Mouse (Mus musculus): ENCODE data around the gene Ccdc97. TPM values are rescaled to one million over a fixed set of nuclear protein-coding genes. Genes with fewer than 3 reads are reported as not detected.

Ccdc97 gene
- 43.5 TPM for polyA plus RNA-seq (2017; shearing (Covaris generic))

GRCm38 (mm10) chr7:25718788-25719417 is at the start of gene Ccdc97:
Gene Ccdc97 (minus strand): TSS chr7:25719088.

GRCm38 (mm10) chr7:25754738-25755467 is 36.0 kb upstream of the Ccdc97 start, which contains the start of gene Hnrnpul1:
Gene Hnrnpul1 (minus strand): TSS chr7:25754757.

GRCm38 (mm10) chr7:25686680-25687531 is 32.0 kb downstream of the Ccdc97 start, which contains the start of gene Tgfb1:
Gene Tgfb1 (plus strand): TSS chr7:25687002.

GRCm38 (mm10) chr7:25680514-25681258 is 38.2 kb downstream of the Ccdc97 start, which contains the start of gene B9d2:
Gene B9d2 (plus strand): TSS chr7:25680780.

DNA sequence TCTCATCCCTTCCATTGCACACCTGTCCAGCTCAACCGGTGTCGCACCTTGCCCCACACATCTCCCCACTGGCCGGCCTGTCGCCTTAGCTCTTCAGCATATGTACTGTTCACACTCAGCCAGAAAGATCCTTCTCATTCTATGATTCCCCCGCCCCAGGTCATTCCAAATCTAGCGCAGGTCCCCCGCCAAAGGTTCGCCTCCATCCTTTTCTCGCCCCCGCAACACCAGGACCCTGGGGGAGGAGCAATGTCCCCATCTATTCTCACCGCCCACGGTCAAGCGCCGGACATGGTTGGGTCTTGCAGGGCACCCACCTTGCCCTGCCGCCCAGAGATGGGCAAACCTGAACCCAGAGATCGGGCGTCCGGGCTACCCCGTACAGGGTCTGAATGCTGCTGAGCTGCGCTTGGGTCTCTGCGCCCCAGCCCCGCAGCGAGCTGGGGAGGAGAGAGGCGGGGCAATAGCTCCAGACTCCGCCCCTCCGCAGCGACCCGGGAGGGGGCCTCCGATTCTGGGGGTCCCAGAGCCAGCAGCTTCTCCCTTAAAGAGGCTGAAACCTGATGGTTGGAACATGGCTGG is 44.1 kb downstream of the Ccdc97 start, which contains the start of gene Tmem91:
Gene Tmem91 (minus strand): TSS at position 448 of the 582 bp plus-strand sequence.

Other genes starting within 250 kb of the Ccdc97 start
- 0.18 TPM for gene Ceacam1, start 241.5 kb downstream of the Ccdc97 start, polyA plus RNA-seq (2017; shearing (Covaris generic))
- gene Ceacam2, start 179.2 kb downstream of the Ccdc97 start, polyA plus RNA-seq (2017; shearing (Covaris generic)), result not detected
- not detected for gene Erich4, start 103.2 kb downstream of the Ccdc97 start, polyA plus RNA-seq (2017; shearing (Covaris generic))
- 63.1 TPM for gene Dmac2, start 99.7 kb downstream of the Ccdc97 start, polyA plus RNA-seq (2017; shearing (Covaris generic))
- 0.30 TPM for gene B3gnt8, start 92.4 kb downstream of the Ccdc97 start, polyA plus RNA-seq (2017; shearing (Covaris generic))
- 40.9 TPM for gene Bckdha, start 60.1 kb downstream of the Ccdc97 start, polyA plus RNA-seq (2017; shearing (Covaris generic))
- 49.3 TPM for gene Exosc5, start 59.9 kb downstream of the Ccdc97 start, polyA plus RNA-seq (2017; shearing (Covaris generic))
- 1.3 TPM for gene Tmem91, start 43.9 kb downstream of the Ccdc97 start, polyA plus RNA-seq (2017; shearing (Covaris generic))
- gene B9d2, start 38.3 kb downstream of the Ccdc97 start, polyA plus RNA-seq (2017; shearing (Covaris generic)), result 62.5 TPM
- 113 TPM for gene Tgfb1, start 32.1 kb downstream of the Ccdc97 start, polyA plus RNA-seq (2017; shearing (Covaris generic))
- gene Hnrnpul1, start 35.7 kb upstream of the Ccdc97 start, polyA plus RNA-seq (2017; shearing (Covaris generic)), result 68.6 TPM
- gene Axl, start 69.6 kb upstream of the Ccdc97 start, polyA plus RNA-seq (2017; shearing (Covaris generic)), result 5.8 TPM
- gene Cyp2s1, start 97.8 kb upstream of the Ccdc97 start, polyA plus RNA-seq (2017; shearing (Covaris generic)), result 9.5 TPM
- not detected for gene Cyp2b10, start 178.5 kb upstream of the Ccdc97 start, polyA plus RNA-seq (2017; shearing (Covaris generic))

Data from effector memory CD4-positive, alpha-beta T cell, adult 7 months (primary cell).